Mouse (Mus musculus): Measurements from ENCODE around the gene Zfp770. TPM values are rescaled to one million over a fixed set of nuclear protein-coding genes. Genes with fewer than 3 reads are reported as not detected.
"Not testable (repeated sequence)": the region's sequence is repeated elsewhere in the genome, so short reads cannot be mapped to it uniquely, and the experiment has no call there.

Zfp770 gene
- polyA plus RNA-seq, 1 experiment from 2014 or later = 5.5 TPM

- WGBS = 89% methylated on average over 5 of the region's 5 CpGs
- Histone ChIP-seq H3K4me1 (replicated peaks; ENCODE audit: control insufficient read depth, insufficient read depth, low read length) (peaks cover 8% of the 10 kb centered on the region), H3K9ac (ENCODE audit: low read length) (no peak overlapping the region), H3K4me2 (ENCODE audit: low read length) (no peak overlapping the region), H3K36me3 (ENCODE audit: control insufficient read depth, insufficient read depth, low read length) (peaks cover 30% of the 10 kb centered on the region), H3K4me3 (ENCODE audit: low read depth, low read length) (no peak overlapping the region), H3K27me3 (replicated peaks; ENCODE audit: control insufficient read depth, insufficient read depth, low read length) (no peaks in the 10 kb centered on the region), H3K27ac (ENCODE audit: low read depth) (no peak overlapping the region), H3K9me3 (ENCODE audit: control insufficient read depth, low read length) (no peaks in the 10 kb centered on the region)
- DNase-seq (ENCODE audit: low spot score) (no peak), ATAC-seq (replicated peaks; ENCODE audit: low FRiP score, low TSS enrichment, low read depth) (no peak)
Observed at GRCm38 (mm10) chr2:114196421-114196820, 4.8 kb downstream of the Zfp770 start.

- 58% methylated on average over 1 of the region's 6 CpGs for WGBS
- not testable (repeated sequence) for ATAC-seq (replicated peaks; ENCODE audit: low FRiP score, low TSS enrichment, low read depth)
Observed at GRCm38 (mm10) chr2:114186924-114187323, 14.3 kb downstream of the Zfp770 start, which contains the start of gene Aqr. TSS of gene Aqr (minus strand) at chr2:114187024.

GRCm38 (mm10) chr2:114177802-114178733, 23.2 kb downstream of the Zfp770 start:
- ATAC-seq (replicated peaks; ENCODE audit: low FRiP score, low TSS enrichment, low read depth) (no peak), DNase-seq (ENCODE audit: low spot score) (no peak)
- H3K4me2 ChIP-seq (ENCODE audit: low read length) = no peak overlapping the region
- H3K36me3 ChIP-seq (ENCODE audit: control insufficient read depth, insufficient read depth, low read length) = no peaks in the 10 kb centered on the region
- H3K4me3 ChIP-seq (ENCODE audit: low read depth, low read length) = no peak overlapping the region
- no peaks in the 10 kb centered on the region for H3K27me3 ChIP-seq (replicated peaks; ENCODE audit: control insufficient read depth, insufficient read depth, low read length)
- no peak overlapping the region for H3K27ac ChIP-seq (ENCODE audit: low read depth)
- H3K9ac ChIP-seq (ENCODE audit: low read length) = no peak overlapping the region
- 42% methylated on average over 4 of the region's 4 CpGs for WGBS
- peaks cover 7% of the 10 kb centered on the region for H3K4me1 ChIP-seq (replicated peaks; ENCODE audit: control insufficient read depth, insufficient read depth, low read length)
- no peaks in the 10 kb centered on the region for H3K9me3 ChIP-seq (ENCODE audit: control insufficient read depth, low read length)

More at GRCm38 (mm10) chr2:114186924-114187323, 14.3 kb downstream of the Zfp770 start, which contains the start of gene Aqr:
- not testable (repeated sequence) for H3K9ac ChIP-seq (ENCODE audit: low read length); H3K9me3 ChIP-seq (ENCODE audit: control insufficient read depth, low read length); H3K4me2 ChIP-seq (ENCODE audit: low read length); H3K4me1 ChIP-seq (replicated peaks; ENCODE audit: control insufficient read depth, insufficient read depth, low read length); H3K4me3 ChIP-seq (ENCODE audit: low read depth, low read length); H3K27ac ChIP-seq (ENCODE audit: low read depth); H3K27me3 ChIP-seq (replicated peaks; ENCODE audit: control insufficient read depth, insufficient read depth, low read length); DNase-seq (ENCODE audit: low spot score); H3K36me3 ChIP-seq (ENCODE audit: control insufficient read depth, insufficient read depth, low read length)

- H3K4me2 ChIP-seq (ENCODE audit: low read length) = peak overlapping the region; percentile 71
- no peaks in the 10 kb centered on the region for H3K9me3 ChIP-seq (ENCODE audit: control insufficient read depth, low read length)
- no peak overlapping the region for H3K27ac ChIP-seq (ENCODE audit: low read depth)
- peak; percentile 94 for ATAC-seq (replicated peaks; ENCODE audit: low FRiP score, low TSS enrichment, low read depth)
- H3K36me3 ChIP-seq (ENCODE audit: control insufficient read depth, insufficient read depth, low read length) = peaks cover 16% of the 10 kb centered on the region
- H3K4me1 ChIP-seq (replicated peaks; ENCODE audit: control insufficient read depth, insufficient read depth, low read length) = peaks cover 7% of the 10 kb centered on the region
- H3K4me3 ChIP-seq (ENCODE audit: low read depth, low read length) = peak overlapping the region; percentile 99
- peak overlapping the region; percentile 92 for H3K9ac ChIP-seq (ENCODE audit: low read length)
- no peaks in the 10 kb centered on the region for H3K27me3 ChIP-seq (replicated peaks; ENCODE audit: control insufficient read depth, insufficient read depth, low read length)
- WGBS = under 1% methylated on average over 44 of the region's 44 CpGs
- DNase-seq (ENCODE audit: low spot score) = peak; percentile 81
Observed at GRCm38 (mm10) chr2:114174651-114175484, 26.4 kb downstream of the Zfp770 start.

- ATAC-seq (replicated peaks; ENCODE audit: low FRiP score, low TSS enrichment, low read depth) = no peak
- Histone ChIP-seq H3K36me3 (ENCODE audit: control insufficient read depth, insufficient read depth, low read length) (peaks cover 28% of the 10 kb centered on the region), H3K4me3 (ENCODE audit: low read depth, low read length) (no peak overlapping the region), H3K9ac (ENCODE audit: low read length) (no peak overlapping the region), H3K27ac (ENCODE audit: low read depth) (no peak overlapping the region), H3K4me2 (ENCODE audit: low read length) (no peak overlapping the region), H3K4me1 (replicated peaks; ENCODE audit: control insufficient read depth, insufficient read depth, low read length) (peaks cover 7% of the 10 kb centered on the region), H3K9me3 (ENCODE audit: control insufficient read depth, low read length) (no peaks in the 10 kb centered on the region), H3K27me3 (replicated peaks; ENCODE audit: control insufficient read depth, insufficient read depth, low read length) (no peaks in the 10 kb centered on the region)
- DNase-seq (ENCODE audit: low spot score) = no peak
Observed at GRCm38 (mm10) chr2:114173248-114173647, 28.0 kb downstream of the Zfp770 start.

GRCm38 (mm10) chr2:114167837-114168236, 33.4 kb downstream of the Zfp770 start:
- Histone ChIP-seq H3K4me2 (ENCODE audit: low read length) (no peak overlapping the region), H3K4me1 (replicated peaks; ENCODE audit: control insufficient read depth, insufficient read depth, low read length) (no peaks in the 10 kb centered on the region), H3K27ac (ENCODE audit: low read depth) (no peak overlapping the region), H3K36me3 (ENCODE audit: control insufficient read depth, insufficient read depth, low read length) (peaks cover 63% of the 10 kb centered on the region), H3K4me3 (ENCODE audit: low read depth, low read length) (no peak overlapping the region), H3K9ac (ENCODE audit: low read length) (no peak overlapping the region), H3K9me3 (ENCODE audit: control insufficient read depth, low read length) (no peaks in the 10 kb centered on the region), H3K27me3 (replicated peaks; ENCODE audit: control insufficient read depth, insufficient read depth, low read length) (no peaks in the 10 kb centered on the region)
- no peak for ATAC-seq (replicated peaks; ENCODE audit: low FRiP score, low TSS enrichment, low read depth)
- DNase-seq (ENCODE audit: low spot score) = no peak

- WGBS = 95% methylated on average over 1 of the region's 1 CpGs
- no peak for DNase-seq (ENCODE audit: low spot score)
- Histone ChIP-seq H3K36me3 (ENCODE audit: control insufficient read depth, insufficient read depth, low read length) (peaks cover 79% of the 10 kb centered on the region), H3K27me3 (replicated peaks; ENCODE audit: control insufficient read depth, insufficient read depth, low read length) (no peaks in the 10 kb centered on the region), H3K4me2 (ENCODE audit: low read length) (no peak overlapping the region), H3K9ac (ENCODE audit: low read length) (no peak overlapping the region), H3K9me3 (ENCODE audit: control insufficient read depth, low read length) (no peaks in the 10 kb centered on the region), H3K4me3 (ENCODE audit: low read depth, low read length) (no peak overlapping the region), H3K4me1 (replicated peaks; ENCODE audit: control insufficient read depth, insufficient read depth, low read length) (no peaks in the 10 kb centered on the region), H3K27ac (ENCODE audit: low read depth) (no peak overlapping the region)
- no peak for ATAC-seq (replicated peaks; ENCODE audit: low FRiP score, low TSS enrichment, low read depth)
Observed at GRCm38 (mm10) chr2:114161978-114162377, 39.3 kb downstream of the Zfp770 start.

GRCm38 (mm10) chr2:114157345-114157744, 43.9 kb downstream of the Zfp770 start:
- H3K9me3 ChIP-seq (ENCODE audit: control insufficient read depth, low read length) = no peaks in the 10 kb centered on the region
- ATAC-seq (replicated peaks; ENCODE audit: low FRiP score, low TSS enrichment, low read depth) = no peak
- no peak overlapping the region for H3K4me3 ChIP-seq (ENCODE audit: low read depth, low read length)
- H3K9ac ChIP-seq (ENCODE audit: low read length) = no peak overlapping the region
- H3K27ac ChIP-seq (ENCODE audit: low read depth) = no peak overlapping the region
- H3K4me2 ChIP-seq (ENCODE audit: low read length) = no peak overlapping the region
- H3K27me3 ChIP-seq (replicated peaks; ENCODE audit: control insufficient read depth, insufficient read depth, low read length) = no peaks in the 10 kb centered on the region
- WGBS = 74% methylated on average over 4 of the region's 4 CpGs
- H3K36me3 ChIP-seq (ENCODE audit: control insufficient read depth, insufficient read depth, low read length) = peaks cover 87% of the 10 kb centered on the region
- H3K4me1 ChIP-seq (replicated peaks; ENCODE audit: control insufficient read depth, insufficient read depth, low read length) = no peaks in the 10 kb centered on the region
- no peak for DNase-seq (ENCODE audit: low spot score)

All from intestine, embryonic 14.5 days (tissue).